In the genomic region with DNA sequence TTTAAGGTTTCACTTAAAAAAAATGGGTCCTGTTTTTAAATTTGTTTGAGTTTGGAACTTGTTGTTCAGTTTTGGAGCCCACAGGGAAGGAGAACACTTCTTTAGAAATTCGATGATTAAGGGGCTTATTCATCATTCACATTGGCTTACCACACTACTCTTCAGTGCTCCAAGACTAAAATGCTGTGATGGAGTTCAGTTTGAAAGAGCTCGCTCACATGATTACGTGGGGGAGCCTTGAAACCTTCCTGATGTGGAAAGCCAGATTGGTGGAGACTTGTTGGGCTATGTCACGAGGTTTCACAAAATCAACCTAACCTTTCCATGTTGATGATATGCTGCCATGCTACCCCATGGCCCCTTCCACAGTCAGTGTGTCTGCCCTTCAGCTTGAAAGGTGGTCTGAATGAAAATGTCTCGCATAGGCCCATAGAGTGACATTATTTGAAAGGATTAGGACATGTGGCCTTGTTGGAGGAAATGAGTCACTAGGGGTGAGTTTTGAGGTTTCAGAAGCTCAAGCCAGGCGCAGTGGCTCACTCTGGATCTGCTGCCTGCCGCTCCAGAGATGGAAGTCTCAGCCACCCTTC, we compare ENCODE assay signal across 12 mouse cellular contexts.
DNase-seq lines count a peak whose midpoint lies in the region; ATAC-seq and TF ChIP-seq lines count a peak whose summit lies in the region.
"Had no signal": no experiment of that assay in that cellular context is flagged by ENCODE, and none has a peak within 500 bp of the region (broad histone marks: within the 10 kb centered on the region; RNA-seq: fewer than 3 reads in every experiment).

No protein-coding gene starts in this region.

- TF ChIP-seq EP300 in liver, postnatal 0 days (IDR thresholded peaks at IDR 0.05; ENCODE audit: low read depth): no peak

- no peak for DNase-seq in kidney, adult 2 months
- DNase-seq in kidney, postnatal 10 days: no peak
- DNase-seq in liver, postnatal 0 days: no peak
- no peak for DNase-seq in liver
- peak; percentile 21 for DNase-seq in ZHBTc4 (ENCODE audit: low read depth, low spot score)
- DNase-seq in cerebellum, postnatal 10 days: no peak
- DNase-seq: cerebellum, adult 11 months; right cerebral cortex, postnatal 25 days; thymus, postnatal 25 days had no signal

- no peaks in the 10 kb centered on the region; the same call in 1 of the 2 replicates for H3K4me1 ChIP-seq in kidney, adult 2 months (ENCODE audit: control insufficient read depth, insufficient read depth, low read length)
- H3K4me1 ChIP-seq in liver, postnatal 0 days (ENCODE audit: insufficient read depth): peaks cover 13% of the 10 kb centered on the region; the same call in 1 of the 2 replicates
- peaks cover 20% of the 10 kb centered on the region; the same call in 1 of the 2 replicates for H3K4me1 ChIP-seq in stomach, embryonic 15.5 days

- peaks cover 4% of the 10 kb centered on the region; the same call in 1 of the 2 replicates for H3K9me3 ChIP-seq in liver, postnatal 0 days (ENCODE audit: low read length)
- H3K9me3 ChIP-seq in stomach, embryonic 15.5 days: no peaks in the 10 kb centered on the region
- H3K9me3 ChIP-seq: hindbrain, embryonic 12.5 days had no signal

- TF ChIP-seq CTCF in kidney, adult 2 months (conservative IDR thresholded peaks at IDR 0.05; ENCODE audit: insufficient read depth, insufficient read length, low read depth, low read length): no peak
- no peak for TF ChIP-seq CTCF in liver, postnatal 0 days (IDR thresholded peaks at IDR 0.05; ENCODE audit: low read depth)

- no peak for TF ChIP-seq POLR2A in kidney, adult 2 months (IDR thresholded peaks at IDR 0.05; ENCODE audit: low read depth, low read length)

- 0 out of 2 replicates have a peak overlapping the region, but pooled peaks have one; percentile 22 for H3K27ac ChIP-seq in kidney, adult 2 months (ENCODE audit: insufficient read depth, low read depth, low read length)
- H3K27ac ChIP-seq in liver, postnatal 0 days (ENCODE audit: low read depth): peak overlapping the region; percentile 84
- H3K27ac ChIP-seq in stomach, embryonic 15.5 days: peak overlapping the region; percentile 14
- H3K27ac ChIP-seq: hindbrain, embryonic 12.5 days had no signal

- 79% methylated on average over 7 of the region's 7 CpGs for WGBS in kidney, adult 2 months
- WGBS in liver, postnatal 0 days (ENCODE audit: insufficient replicate concordance): 81% methylated on average over 7 of the region's 7 CpGs
- WGBS in stomach, embryonic 15.5 days: 66% methylated on average over 7 of the region's 7 CpGs

- ATAC-seq in liver, postnatal 0 days: no peak
- ATAC-seq in stomach, embryonic 15.5 days (ENCODE audit: insufficient read depth, low FRiP score, low read depth): no peak

- H3K9ac ChIP-seq in liver, postnatal 0 days (replicated peaks): no peak overlapping the region
- no peak overlapping the region for H3K9ac ChIP-seq in stomach, embryonic 15.5 days
- H3K9ac ChIP-seq: hindbrain, embryonic 12.5 days had no signal

- H3K27me3 ChIP-seq in kidney, adult 2 months (replicated peaks; ENCODE audit: control insufficient read depth, insufficient read depth, low read length): no peaks in the 10 kb centered on the region
- H3K27me3 ChIP-seq in liver, postnatal 0 days (ENCODE audit: insufficient read depth, low read length): no peaks in the 10 kb centered on the region
- H3K27me3 ChIP-seq in stomach, embryonic 15.5 days (replicated peaks): no peaks in the 10 kb centered on the region
- H3K27me3 ChIP-seq: hindbrain, embryonic 12.5 days had no signal

- H3K4me2 ChIP-seq in liver, postnatal 0 days (ENCODE audit: low read depth, low read length): no peak overlapping the region
- H3K4me2 ChIP-seq in stomach, embryonic 15.5 days: no peak overlapping the region
- H3K4me2 ChIP-seq: hindbrain, embryonic 12.5 days had no signal

- H3K36me3 ChIP-seq in kidney, adult 2 months (ENCODE audit: control insufficient read depth, insufficient read depth, low read length): no peaks in the 10 kb centered on the region
- no peaks in the 10 kb centered on the region for H3K36me3 ChIP-seq in liver, postnatal 0 days (replicated peaks; ENCODE audit: insufficient read depth, low read length)
- no peaks in the 10 kb centered on the region for H3K36me3 ChIP-seq in stomach, embryonic 15.5 days
- H3K36me3 ChIP-seq: hindbrain, embryonic 12.5 days had no signal

- H3K4me3 ChIP-seq in kidney, adult 2 months (ENCODE audit: insufficient read depth, low read depth, low read length): no peak overlapping the region
- no peak overlapping the region for H3K4me3 ChIP-seq in liver, postnatal 0 days (ENCODE audit: low read depth, low read length)
- H3K4me3 ChIP-seq in stomach, embryonic 15.5 days (replicated peaks): no peak overlapping the region
- H3K4me3 ChIP-seq: erythroblast, embryonic 14.5 days; hindbrain, embryonic 12.5 days had no signal

Comparison
In these comparisons a context has a peak if more than half of its experiments do, and no peak if none do; other contexts are left out.
1. H3K27ac ChIP-seq: peak in every context shown above with its lines; median percentile 84 in liver, postnatal 0 days; 22 in kidney, adult 2 months; 14 in stomach, embryonic 15.5 days.